27 mouse cellular contexts compared by ENCODE assay signal in genomic region chr8:110870501-110870900, GRCm38 (mm10). TPM values are rescaled to one million over a fixed set of nuclear protein-coding genes. Genes with fewer than 3 reads are reported as not detected.
A peak's percentile ranks its signal among the peaks of the same experiment; 100 is the strongest.
DNase-seq lines count a peak whose midpoint lies in the region; ATAC-seq and TF ChIP-seq lines count a peak whose summit lies in the region.
"Had no signal": no experiment of that assay in that cellular context is flagged by ENCODE, and none has a peak within 500 bp of the region (broad histone marks: within the 10 kb centered on the region; RNA-seq: fewer than 3 reads in every experiment).

No protein-coding gene starts in this region.

- no peak for TF ChIP-seq CTCF in lung, postnatal 0 days (IDR thresholded peaks at IDR 0.05)

- H3K9ac ChIP-seq in heart, embryonic 12.5 days: no peak overlapping the region
- H3K9ac ChIP-seq in lung, postnatal 0 days (replicated peaks; ENCODE audit: low read depth): no peak overlapping the region
- H3K9ac ChIP-seq: embryonic facial prominence, embryonic 13.5 days; embryonic facial prominence, embryonic 15.5 days; forebrain, embryonic 12.5 days had no signal

- H3K27me3 ChIP-seq in heart, embryonic 12.5 days (replicated peaks): no peaks in the 10 kb centered on the region
- H3K27me3 ChIP-seq in lung, postnatal 0 days (replicated peaks; ENCODE audit: insufficient read depth, low read length): no peaks in the 10 kb centered on the region
- H3K27me3 ChIP-seq: CH12.LX; embryonic facial prominence, embryonic 13.5 days; embryonic facial prominence, embryonic 15.5 days; forebrain, embryonic 12.5 days; Patski had no signal

- no peak for ATAC-seq in heart, embryonic 12.5 days (ENCODE audit: insufficient number of reproducible peaks, low FRiP score)
- ATAC-seq in lung, postnatal 0 days: no peak
- ATAC-seq: CD4-positive, CD25-positive, alpha-beta regulatory T cell, adult 4 months; forebrain, embryonic 14.5 days; forebrain, embryonic 16.5 days; Patski had no signal

- peak; percentile 52 for DNase-seq in gastrocnemius, adult 18-20 months (ENCODE audit: low spot score)
- DNase-seq in gastrocnemius, adult 8-10 months (ENCODE audit: low spot score in 2 of 2): no peak
- peak; percentile 62 for DNase-seq in heart, adult 11 months
- DNase-seq in lung, postnatal 0 days (ENCODE audit: low spot score): no peak
- DNase-seq: adrenal gland, adult 2 months; adrenal gland, postnatal 10 days; adrenal gland, postnatal 25 days; B cell, adult 2 months; cerebellum, adult 11 months; cerebellum, adult 18-20 months; cerebellum, adult 8-10 months; cerebellum, adult 9-11 months; cerebellum, postnatal 14 days; cerebellum, postnatal 36 days; embryo, embryonic 11 days had no signal

- H3K27ac ChIP-seq in heart, embryonic 12.5 days (ENCODE audit: poor library complexity, severe bottlenecking): no peak overlapping the region
- no peak overlapping the region for H3K27ac ChIP-seq in lung, postnatal 0 days (ENCODE audit: low read length)
- H3K27ac ChIP-seq: embryonic facial prominence, embryonic 13.5 days; embryonic facial prominence, embryonic 15.5 days; forebrain, embryonic 10.5 days; forebrain, embryonic 12.5 days had no signal

- peaks cover 91% of the 10 kb centered on the region for H3K36me3 ChIP-seq in heart, embryonic 12.5 days
- peaks cover 24% of the 10 kb centered on the region for H3K36me3 ChIP-seq in lung, postnatal 0 days (ENCODE audit: insufficient read depth, low read length)

- no peak overlapping the region for H3K4me2 ChIP-seq in heart, embryonic 12.5 days
- no peak overlapping the region for H3K4me2 ChIP-seq in lung, postnatal 0 days (replicated peaks; ENCODE audit: low read depth, low read length)
- H3K4me2 ChIP-seq: embryonic facial prominence, embryonic 13.5 days; embryonic facial prominence, embryonic 15.5 days; forebrain, embryonic 12.5 days had no signal

- 95% methylated on average over 2 of the region's 2 CpGs for WGBS in heart, embryonic 12.5 days
- WGBS in lung, postnatal 0 days: 95% methylated on average over 2 of the region's 2 CpGs

- no peak overlapping the region for H3K4me3 ChIP-seq in heart, embryonic 12.5 days
- H3K4me3 ChIP-seq in lung, postnatal 0 days (ENCODE audit: low read depth, low read length): no peak overlapping the region
- H3K4me3 ChIP-seq: embryonic facial prominence, embryonic 13.5 days; embryonic facial prominence, embryonic 15.5 days; erythroblast, embryonic 14.5 days; forebrain, embryonic 10.5 days; forebrain, embryonic 12.5 days had no signal

- TF ChIP-seq EP300 in lung, postnatal 0 days (IDR thresholded peaks at IDR 0.05): no peak

- no peaks in the 10 kb centered on the region for H3K9me3 ChIP-seq in heart, embryonic 12.5 days (replicated peaks)
- no peaks in the 10 kb centered on the region for H3K9me3 ChIP-seq in lung, postnatal 0 days (ENCODE audit: low read length)
- H3K9me3 ChIP-seq: embryonic facial prominence, embryonic 13.5 days; embryonic facial prominence, embryonic 15.5 days; forebrain, embryonic 10.5 days; forebrain, embryonic 12.5 days; G1E had no signal

- no peaks in the 10 kb centered on the region for H3K4me1 ChIP-seq in heart, embryonic 12.5 days (replicated peaks)
- no peaks in the 10 kb centered on the region for H3K4me1 ChIP-seq in lung, postnatal 0 days (ENCODE audit: insufficient read depth, low read depth, low read length)
- H3K4me1 ChIP-seq: embryonic facial prominence, embryonic 13.5 days; embryonic facial prominence, embryonic 15.5 days; forebrain, embryonic 10.5 days; forebrain, embryonic 12.5 days had no signal

RNA-seq across cellular contexts. Expression of gene Sf3b3, which starts 23.9 kb away (rescaled TPM):
- 10 to 100 TPM; 13.2 to 16.1 TPM for total RNA-seq in gastrocnemius, adult 18-20 months (2021)
- 10 to 100 TPM; 14.1 to 19.3 (median 14.3) TPM for total RNA-seq in gastrocnemius, adult 8-10 months (2022)
- 106 and 110 TPM in 2 replicates for polyA plus RNA-seq in heart, embryonic 12.5 days (2016; fragmentation: Nextera tagmentation; extraction: Ambion mirVana)
- 41.1 and 45.3 TPM in 2 replicates for polyA plus RNA-seq in lung, postnatal 0 days (2015; fragmentation: Nextera tagmentation; extraction: Ambion mirVana)

RNA-seq across cellular contexts. Expression of gene Cog4, which starts 24.1 kb away (rescaled TPM):
- 10 to 100 TPM; 63.7 to 63.8 TPM for total RNA-seq in gastrocnemius, adult 18-20 months (2021)
- 10 to 100 TPM; 61.0 to 68.2 (median 64.3) TPM for total RNA-seq in gastrocnemius, adult 8-10 months (2022)
- 65.2 and 65.7 TPM in 2 replicates for polyA plus RNA-seq in heart, embryonic 12.5 days (2016; fragmentation: Nextera tagmentation; extraction: Ambion mirVana)
- polyA plus RNA-seq in lung, postnatal 0 days (2015; fragmentation: Nextera tagmentation; extraction: Ambion mirVana): 43.3 and 46.4 TPM in 2 replicates

RNA-seq across cellular contexts. Expression of gene Fuk, which starts 31.8 kb away (rescaled TPM):
- 1 to 10 TPM; 3.6 to 4.4 TPM for total RNA-seq in gastrocnemius, adult 18-20 months (2021)
- 1 to 10 TPM; 3.6 to 4.5 (median 4.0) TPM for total RNA-seq in gastrocnemius, adult 8-10 months (2022)
- 10.0 and 10.2 TPM in 2 replicates for polyA plus RNA-seq in heart, embryonic 12.5 days (2016; fragmentation: Nextera tagmentation; extraction: Ambion mirVana)
- polyA plus RNA-seq in lung, postnatal 0 days (2015; fragmentation: Nextera tagmentation; extraction: Ambion mirVana): 6.2 and 6.7 TPM in 2 replicates

RNA-seq across cellular contexts. Expression of gene St3gal2, which starts 49.2 kb away (rescaled TPM):
- 10 to 100 TPM; 45.6 to 54.6 TPM for total RNA-seq in gastrocnemius, adult 18-20 months (2021)
- 10 to 100 TPM; 45.0 to 59.2 (median 50.7) TPM for total RNA-seq in gastrocnemius, adult 8-10 months (2022)
- polyA plus RNA-seq in heart, embryonic 12.5 days (2016; fragmentation: Nextera tagmentation; extraction: Ambion mirVana): 27.1 and 27.6 TPM in 2 replicates
- polyA plus RNA-seq in lung, postnatal 0 days (2015; fragmentation: Nextera tagmentation; extraction: Ambion mirVana): 15.5 and 16.7 TPM in 2 replicates

Comparison
In these comparisons a context has a peak if more than half of its experiments do, and no peak if none do; other contexts are left out.
1. DNase-seq: peak in gastrocnemius, adult 18-20 months (single experiment) and heart, adult 11 months (single experiment); none in gastrocnemius, adult 8-10 months (0 of 2) and lung, postnatal 0 days (single experiment).